Comparison of ENCODE assay signal across 14 mouse cellular contexts in the genomic region with DNA sequence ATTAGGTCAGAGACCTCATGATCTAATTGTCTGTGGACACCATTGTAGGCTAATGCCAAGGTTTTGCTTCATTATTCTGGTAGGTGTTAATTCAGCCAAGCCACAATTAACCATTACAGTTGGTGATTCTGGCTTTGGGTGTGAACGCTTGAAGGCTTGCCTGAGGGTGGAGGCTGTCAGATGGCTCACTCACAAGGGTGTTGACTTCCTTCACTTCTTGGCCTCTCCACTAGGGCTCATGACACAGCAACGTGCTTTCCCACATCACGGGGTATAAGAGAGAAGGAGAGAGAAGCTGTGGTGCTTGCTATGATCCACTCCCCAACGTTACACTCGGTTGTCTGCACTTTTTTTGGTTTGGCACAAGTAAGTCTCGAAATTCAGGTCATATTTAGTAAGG.
"Had no signal": no experiment of that assay in that cellular context is flagged by ENCODE, and none has a peak within 500 bp of the region (broad histone marks: within the 10 kb centered on the region; RNA-seq: fewer than 3 reads in every experiment).

No protein-coding gene starts in this region.

- DNase-seq: kidney, adult 8-10 months; kidney, postnatal 36 days; liver; lung, embryonic 14.5 days; lung, postnatal 10 days; midbrain, embryonic 14.5 days; retina, postnatal 1 day; right cerebral cortex, postnatal 4 days had no signal

- ATAC-seq: intestine, postnatal 0 days had no signal

- H3K4me3 ChIP-seq: limb, embryonic 12.5 days; liver, embryonic 15.5 days; midbrain, embryonic 10.5 days; neural tube, embryonic 13.5 days; stomach, embryonic 15.5 days had no signal

- H3K4me1 ChIP-seq: limb, embryonic 12.5 days; liver, embryonic 15.5 days; midbrain, embryonic 10.5 days; neural tube, embryonic 13.5 days; stomach, embryonic 15.5 days had no signal
